Mouse (Mus musculus) hindbrain, embryonic 14.5 days (tissue): ENCODE data around the gene Faap100. TPM values are rescaled to one million over a fixed set of nuclear protein-coding genes. Genes with fewer than 3 reads are reported as not detected.

ENCODE experiments used
- ATAC-seq: fragments of 200-750 bp; cut with Nextera tagmentation; 2 replicates; pipeline ENCODE4 v1.8.0; 2017; ENCODE audit warnings: moderate number of reproducible peaks, mild to moderate bottlenecking, moderate TSS enrichment, moderate library complexity; ENCODE audit not compliant: low FRiP score
- DNase-seq: peaks from one replicate; pipeline ENCODE4 v3.0.0-alpha.2; 2015; ENCODE audit warnings: low spot score
- H3K27ac ChIP-seq: fragments of 300-500 bp; sonication (generic); 2 replicates; pipeline ENCODE4 v1.5.1; 2014; ENCODE audit warnings: mild to moderate bottlenecking, moderate library complexity
- H3K27me3 ChIP-seq: fragments of 300-500 bp; sonication (generic); 2 replicates; pipeline ENCODE4 v1.6.1; 2014; ENCODE audit warnings: mild to moderate bottlenecking, low read length, mixed read lengths; ENCODE audit not compliant: control insufficient read depth, insufficient read depth
- H3K36me3 ChIP-seq: fragments of 300-500 bp; sonication (generic); replicated peaks from 2 replicates; pipeline ENCODE4 v1.6.1; 2014; ENCODE audit not compliant: control insufficient read depth, insufficient read depth
- H3K4me1 ChIP-seq: fragments of 300-500 bp; sonication (generic); replicated peaks from 2 replicates; pipeline ENCODE4 v1.6.1; 2014; ENCODE audit warnings: antibody characterized with exemption, low read length, mixed read lengths; ENCODE audit not compliant: control insufficient read depth, insufficient read depth
- H3K4me2 ChIP-seq: fragments of 300-500 bp; sonication (generic); replicated peaks from 2 replicates; pipeline ENCODE4 v1.6.1; 2014; ENCODE audit warnings: mild to moderate bottlenecking, moderate library complexity
- H3K4me3 ChIP-seq: fragments of 300-500 bp; sonication (generic); replicated peaks from 2 replicates; pipeline ENCODE4 v1.5.1; 2014; ENCODE audit warnings: mild to moderate bottlenecking, low read length
- H3K9ac ChIP-seq: fragments of 300-500 bp; sonication (generic); 2 replicates; pipeline ENCODE4 v1.6.1; 2014
- H3K9me3 ChIP-seq: fragments of 300-500 bp; sonication (generic); 2 replicates; pipeline ENCODE4 v1.6.1; 2016; ENCODE audit warnings: low read length; ENCODE audit not compliant: control insufficient read depth
- WGBS: fragments of 180-500 bp; shearing (Covaris S2); extraction: QIAGEN DNeasy Blood & Tissue Kit; methylation state at CpG from one replicate; pipeline ENCODE4 v1.1.7; 2014; 5-methylcytosine and 5-hydroxymethylcytosine counted together
- polyA plus RNA-seq: library from polyadenylated mRNA; unstranded; fragments of >200 nt; fragmentation: Nextera tagmentation; extraction: Ambion mirVana; gene quantifications from 2 replicates; pipeline ENCODE4 v1.2.1, GENCODE M21; 2014

Gene Faap100
- polyA plus RNA-seq, 1 experiment from 2014 or later: 85.6 TPM

DNA sequence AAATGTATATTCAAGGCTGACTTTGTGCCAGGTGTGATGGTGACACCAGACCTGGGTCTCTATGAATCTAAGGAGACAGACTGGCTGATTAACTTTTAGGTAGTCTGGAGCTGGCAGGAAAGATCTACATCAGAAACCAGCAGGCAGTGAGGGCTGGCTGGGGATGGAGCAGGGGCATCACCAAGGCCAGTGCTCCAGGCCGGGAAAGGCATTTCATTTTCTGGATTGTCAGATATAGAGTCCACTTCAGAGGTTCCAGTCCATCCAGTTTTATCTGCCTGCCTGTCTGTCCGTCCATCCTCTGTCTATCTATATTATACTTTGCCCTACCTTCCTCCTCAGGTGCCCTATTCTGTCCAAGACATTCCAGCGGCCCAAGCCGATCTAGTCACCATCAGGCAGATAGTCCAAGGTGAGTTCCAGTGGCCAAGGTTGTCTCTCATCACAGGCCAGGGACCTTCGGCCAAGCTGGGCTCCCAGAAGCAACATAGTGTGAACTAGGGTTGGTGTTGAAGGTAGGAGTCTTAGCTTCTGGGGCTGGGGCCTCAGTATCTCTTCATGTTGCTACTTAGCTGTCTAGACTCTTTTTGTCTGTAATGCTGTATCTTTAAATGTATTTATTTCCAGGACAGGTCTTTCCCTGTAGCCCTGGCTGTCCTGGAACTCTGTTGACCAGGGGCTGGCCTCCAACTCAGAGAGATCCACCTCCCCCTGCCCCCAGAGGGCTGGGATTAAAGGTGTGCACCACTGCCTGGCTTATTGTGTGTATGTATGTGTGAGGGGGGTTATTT is 34.9 kb downstream of the Faap100 start:
- Histone ChIP-seq H3K9me3 (no peaks in the 10 kb centered on the region), H3K4me3 (0 out of 2 replicates have a peak overlapping the region, but pooled peaks have one; percentile 40), H3K4me1 (peaks cover 8% of the 10 kb centered on the region), H3K4me2 (peak overlapping the region; percentile 98), H3K9ac (no peak overlapping the region), H3K27me3 (no peaks in the 10 kb centered on the region), H3K36me3 (peaks cover 23% of the 10 kb centered on the region), H3K27ac (no peak overlapping the region)
- WGBS: 73% methylated on average over 5 of the region's 5 CpGs
- DNase-seq (no peak), ATAC-seq (no peak)

DNA sequence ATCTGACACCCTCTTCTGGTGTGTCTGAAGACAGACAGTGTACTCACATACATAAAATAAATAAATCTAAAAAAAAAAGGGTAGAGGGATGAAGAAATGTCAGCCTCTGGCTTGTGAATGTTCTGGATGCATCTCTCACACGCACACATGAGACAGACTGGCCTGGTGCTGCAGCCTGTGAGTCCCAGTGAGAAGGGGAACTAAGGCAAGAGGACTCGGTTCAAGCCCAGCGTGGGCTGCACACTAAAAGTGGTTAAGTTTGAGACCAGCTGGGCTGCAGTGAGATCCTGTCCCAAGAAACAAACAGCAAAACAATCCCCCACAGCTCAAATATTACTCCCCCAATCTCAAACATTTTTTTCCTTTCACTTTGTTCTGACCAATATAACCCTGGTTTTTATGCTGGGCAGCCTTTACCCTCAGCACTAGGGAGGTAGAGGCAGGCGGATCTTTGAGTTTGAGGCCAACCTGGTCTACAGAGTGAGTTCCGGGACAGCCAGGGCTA is 35.9 kb downstream of the Faap100 start:
- H3K4me2 ChIP-seq: no peak overlapping the region

DNA sequence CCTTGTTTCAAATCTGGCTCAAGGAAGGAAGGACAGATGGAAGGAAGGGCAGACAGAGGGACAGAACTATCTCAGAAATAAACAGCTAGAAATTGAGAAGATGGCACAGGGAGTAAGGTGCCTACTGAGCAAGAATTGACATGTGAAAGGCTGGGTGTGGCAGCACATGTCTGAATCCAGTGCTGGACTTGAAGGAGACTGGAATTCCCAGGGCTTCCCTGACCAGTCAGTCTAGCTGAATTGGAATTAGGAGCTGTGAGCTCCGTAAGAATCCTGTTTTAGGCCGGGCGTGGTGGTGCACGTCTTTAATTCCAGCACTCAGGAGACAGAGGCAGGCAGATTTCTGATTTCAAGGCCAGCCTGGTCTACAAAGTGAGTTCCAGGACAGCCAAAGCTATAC is 36.9 kb downstream of the Faap100 start:
- Histone ChIP-seq H3K4me2 (no peak overlapping the region), H3K9me3 (no peaks in the 10 kb centered on the region), H3K27ac (no peak overlapping the region), H3K4me3 (no peak overlapping the region), H3K4me1 (peaks cover 8% of the 10 kb centered on the region), H3K9ac (no peak overlapping the region), H3K36me3 (peaks cover 17% of the 10 kb centered on the region), H3K27me3 (no peaks in the 10 kb centered on the region)
- 92% methylated on average over 4 of the region's 4 CpGs for WGBS
- no peak for ATAC-seq
- no peak for DNase-seq

More for the DNA sequence above, 35.9 kb downstream of the Faap100 start:
- H3K4me1 ChIP-seq: peaks cover 8% of the 10 kb centered on the region
- no peak for DNase-seq
- H3K36me3 ChIP-seq: peaks cover 23% of the 10 kb centered on the region
- no peak overlapping the region for H3K27ac ChIP-seq
- ATAC-seq: no peak
- H3K27me3 ChIP-seq: no peaks in the 10 kb centered on the region
- H3K9me3 ChIP-seq: no peaks in the 10 kb centered on the region
- WGBS: 90% methylated on average over 5 of the region's 5 CpGs
- no peak overlapping the region for H3K9ac ChIP-seq
- H3K4me3 ChIP-seq: no peak overlapping the region

DNA sequence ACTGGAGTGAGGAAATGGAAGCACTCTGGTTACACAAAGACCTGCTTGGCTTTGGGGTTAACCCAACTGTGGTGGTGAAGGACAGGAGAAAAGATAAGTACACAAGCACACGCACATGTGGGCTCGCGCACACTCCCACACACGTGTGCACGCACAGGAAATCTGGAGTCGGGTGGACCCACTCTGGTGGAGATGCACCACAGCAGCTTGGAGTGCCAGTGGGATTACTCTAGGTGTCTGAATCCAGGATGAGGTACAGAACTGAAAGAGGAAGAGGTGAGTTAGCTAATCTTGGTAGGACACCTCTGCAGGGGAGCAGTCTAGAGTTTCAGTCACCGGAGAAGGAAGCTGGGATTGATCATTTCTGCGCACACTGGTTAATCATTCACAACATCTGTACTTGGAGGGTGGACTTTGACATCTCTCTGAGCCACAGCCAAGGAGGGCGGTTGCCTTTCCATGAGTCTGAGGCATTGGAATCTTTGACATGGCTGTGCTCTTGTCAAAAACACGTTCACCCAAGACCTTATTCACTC is 38.5 kb downstream of the Faap100 start:
- Histone ChIP-seq H3K4me3 (no peak overlapping the region), H3K36me3 (peaks cover 7% of the 10 kb centered on the region), H3K4me2 (no peak overlapping the region), H3K9me3 (no peaks in the 10 kb centered on the region), H3K27ac (no peak overlapping the region), H3K27me3 (no peaks in the 10 kb centered on the region), H3K9ac (no peak overlapping the region), H3K4me1 (peaks cover 4% of the 10 kb centered on the region)
- ATAC-seq (no peak), DNase-seq (no peak)
- 89% methylated on average over 10 of the region's 10 CpGs for WGBS

DNA sequence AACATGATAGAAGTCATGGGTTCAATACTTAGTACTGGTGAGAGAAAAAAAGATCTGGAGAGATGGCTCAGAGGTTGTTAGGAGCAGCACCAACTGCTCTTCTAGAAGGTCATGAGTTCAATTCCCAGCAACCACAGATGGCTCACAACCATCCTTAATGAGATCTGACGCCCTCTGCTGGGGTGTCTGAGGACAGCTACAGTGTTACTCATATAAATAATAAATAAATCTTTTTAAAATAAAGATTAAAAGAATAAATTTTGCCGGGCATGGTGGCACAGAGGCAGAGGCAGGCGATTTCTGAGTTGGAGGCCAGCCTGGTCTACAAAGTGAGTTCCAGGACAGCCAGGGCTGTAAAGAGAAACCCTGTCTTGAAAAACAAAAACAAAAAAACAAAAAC is 39.8 kb downstream of the Faap100 start:
- Histone ChIP-seq H3K27ac (no peak overlapping the region), H3K4me1 (no peaks in the 10 kb centered on the region), H3K4me2 (no peak overlapping the region), H3K27me3 (no peaks in the 10 kb centered on the region), H3K36me3 (no peaks in the 10 kb centered on the region; the same call in 1 of the 2 replicates), H3K4me3 (no peak overlapping the region), H3K9ac (no peak overlapping the region), H3K9me3 (no peaks in the 10 kb centered on the region)
- ATAC-seq (no peak), DNase-seq (no peak)
- WGBS: 78% methylated on average over 3 of the region's 3 CpGs

DNA sequence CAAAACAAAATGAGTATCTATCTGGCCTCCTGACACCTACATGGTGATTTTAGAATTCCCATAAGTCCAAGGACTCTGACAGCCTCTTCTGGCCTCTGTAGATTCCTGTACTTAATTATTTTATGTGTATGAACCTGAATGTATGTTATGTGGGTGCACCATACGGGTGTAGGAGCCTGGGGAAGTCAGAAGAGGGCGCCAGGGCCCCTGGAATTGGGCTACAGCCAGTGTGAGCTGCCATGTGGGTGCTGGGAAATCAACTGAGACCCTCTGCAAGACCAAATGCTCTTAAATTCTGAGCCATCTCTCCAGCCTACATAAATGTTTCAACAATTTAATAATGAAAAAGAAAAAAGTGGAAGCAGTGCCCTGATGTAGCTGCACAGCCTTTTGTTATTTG is 41.1 kb downstream of the Faap100 start:
- Histone ChIP-seq H3K4me2 (no peak overlapping the region), H3K36me3 (no peaks in the 10 kb centered on the region), H3K4me1 (no peaks in the 10 kb centered on the region), H3K4me3 (no peak overlapping the region), H3K9ac (no peak overlapping the region), H3K27me3 (no peaks in the 10 kb centered on the region), H3K27ac (no peak overlapping the region), H3K9me3 (no peaks in the 10 kb centered on the region)
- ATAC-seq (no peak), DNase-seq (no peak)
- WGBS: 37% methylated on average over 2 of the region's 2 CpGs

DNA sequence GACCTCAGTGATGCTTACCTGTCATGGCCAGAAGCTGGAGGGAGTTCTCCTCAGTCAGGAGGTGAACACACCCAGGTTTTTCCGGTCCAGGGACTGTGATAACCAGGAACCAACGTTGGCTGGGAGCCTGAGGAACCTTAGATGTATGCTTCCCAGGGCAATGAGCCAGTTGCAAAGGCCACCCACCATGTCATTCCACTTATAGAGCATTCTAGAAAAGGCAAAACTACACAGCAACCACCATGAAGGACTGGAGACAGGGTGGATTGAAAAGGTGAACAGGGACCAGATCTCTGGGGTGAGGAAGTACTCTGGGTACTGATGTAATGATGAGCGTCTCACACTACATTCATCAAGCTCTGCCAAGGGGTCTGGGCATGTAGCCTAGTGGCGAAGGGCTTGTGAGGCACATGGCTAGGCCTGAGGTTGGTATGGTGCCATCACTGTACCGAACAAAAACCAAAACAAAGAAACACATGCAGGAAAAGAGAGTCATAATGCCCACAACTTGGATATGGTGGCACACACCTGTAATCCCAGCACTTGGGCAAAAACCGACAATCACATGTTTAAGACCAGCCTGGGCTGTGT is 43.0 kb downstream of the Faap100 start:
- H3K27me3 ChIP-seq: no peaks in the 10 kb centered on the region
- no peak overlapping the region for H3K4me3 ChIP-seq
- ATAC-seq (no peak), DNase-seq (no peak)
- no peak overlapping the region for H3K9ac ChIP-seq
- 87% methylated on average over 6 of the region's 6 CpGs for WGBS
- H3K27ac ChIP-seq: no peak overlapping the region
- H3K4me1 ChIP-seq: no peaks in the 10 kb centered on the region
- H3K9me3 ChIP-seq: no peaks in the 10 kb centered on the region
- no peak overlapping the region for H3K4me2 ChIP-seq
- no peaks in the 10 kb centered on the region for H3K36me3 ChIP-seq

DNA sequence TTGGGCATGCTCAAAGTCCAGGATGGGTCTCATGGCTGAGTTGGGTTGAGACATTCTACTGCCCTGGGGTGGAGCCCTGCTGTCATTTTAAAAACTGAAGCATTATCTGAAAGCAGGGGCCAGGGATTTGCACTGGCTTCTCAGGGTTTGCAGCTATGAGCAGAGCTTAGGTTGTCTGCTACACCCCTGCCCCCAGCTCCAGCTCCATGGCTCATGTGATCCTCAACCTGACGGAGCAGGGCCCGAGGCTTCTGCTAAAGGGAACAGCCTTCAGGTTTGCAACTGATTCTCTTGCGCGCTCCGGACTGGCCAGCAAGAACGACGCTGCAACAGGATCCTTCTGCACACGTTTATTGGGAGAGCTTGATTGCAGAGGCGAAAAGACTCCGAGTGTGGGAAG is 58.4 kb downstream of the Faap100 start:
- no peak overlapping the region for H3K9ac ChIP-seq
- 98% methylated on average over 10 of the region's 10 CpGs for WGBS
- H3K36me3 ChIP-seq: no peaks in the 10 kb centered on the region
- H3K27me3 ChIP-seq: no peaks in the 10 kb centered on the region
- H3K27ac ChIP-seq: no peak overlapping the region
- peaks cover 17% of the 10 kb centered on the region for H3K4me1 ChIP-seq
- H3K9me3 ChIP-seq: no peaks in the 10 kb centered on the region
- DNase-seq (no peak), ATAC-seq (no peak)
- no peak overlapping the region for H3K4me3 ChIP-seq
- H3K4me2 ChIP-seq: no peak overlapping the region

DNA sequence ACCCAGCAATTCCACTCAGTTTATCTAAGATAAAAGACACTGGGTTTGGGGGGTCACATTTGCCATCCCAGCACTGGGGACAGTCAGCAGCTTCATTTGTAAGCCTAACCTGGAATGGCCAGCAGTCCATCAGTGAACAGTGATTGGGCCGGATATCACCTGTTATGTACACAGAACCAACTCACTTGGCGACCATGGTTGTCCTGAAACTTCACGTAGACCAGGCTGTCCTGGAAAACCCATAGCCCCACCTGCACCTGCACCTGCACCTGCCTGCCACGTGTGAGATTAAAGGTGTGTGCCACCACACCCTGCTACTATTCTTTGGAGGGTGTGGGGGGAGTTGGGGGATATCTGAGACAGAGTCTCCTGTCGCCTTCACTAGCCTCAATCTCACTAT is 59.3 kb downstream of the Faap100 start:
- H3K27me3 ChIP-seq: no peaks in the 10 kb centered on the region

More for the DNA sequence above, 59.3 kb downstream of the Faap100 start:
- DNase-seq (no peak), ATAC-seq (no peak)
- H3K36me3 ChIP-seq: no peaks in the 10 kb centered on the region
- no peaks in the 10 kb centered on the region for H3K9me3 ChIP-seq
- no peak overlapping the region for H3K9ac ChIP-seq
- H3K4me2 ChIP-seq: no peak overlapping the region
- H3K27ac ChIP-seq: no peak overlapping the region
- WGBS: 86% methylated on average over 5 of the region's 5 CpGs
- H3K4me3 ChIP-seq: no peak overlapping the region
- peaks cover 25% of the 10 kb centered on the region for H3K4me1 ChIP-seq
